Mouse (Mus musculus) liver, postnatal 0 days (tissue): ENCODE results near the gene Usp32. TPM values are rescaled to one million over a fixed set of nuclear protein-coding genes. Genes with fewer than 3 reads are reported as not detected.

Experiments
- ATAC-seq: fragments of 200-750 bp; cut with Nextera tagmentation; 2 replicates; pipeline ENCODE4 v1.8.0; 2017; ENCODE audit warnings: mild to moderate bottlenecking, moderate library complexity
- DNase-seq: peaks from one replicate; pipeline ENCODE4 v3.0.0-alpha.2; 2016
- H3K27ac ChIP-seq: fragments of 300-500 bp; sonication (generic); 2 replicates; pipeline ENCODE4 v1.5.1; 2014; ENCODE audit warnings: antibody characterized with exemption, moderate library complexity, mild to moderate bottlenecking, low read depth
- H3K27me3 ChIP-seq: fragments of 300-500 bp; sonication (generic); 2 replicates; pipeline ENCODE4 v1.6.1; 2014; ENCODE audit warnings: low read length, control low read depth, mixed read lengths; ENCODE audit not compliant: insufficient read depth
- H3K36me3 ChIP-seq: fragments of 300-500 bp; sonication (generic); replicated peaks from 2 replicates; pipeline ENCODE4 v1.6.1; 2014; ENCODE audit warnings: mild to moderate bottlenecking, control low read depth, low read length, moderate library complexity, mixed read lengths; ENCODE audit not compliant: insufficient read depth
- H3K4me1 ChIP-seq: fragments of 300-500 bp; sonication (generic); 2 replicates; pipeline ENCODE4 v1.6.1; 2014; ENCODE audit warnings: antibody characterized with exemption, mild to moderate bottlenecking, control low read depth; ENCODE audit not compliant: insufficient read depth
- H3K4me2 ChIP-seq: fragments of 300-500 bp; sonication (generic); 2 replicates; pipeline ENCODE4 v1.6.1; 2014; ENCODE audit warnings: low read depth, mild to moderate bottlenecking, low read length, moderate library complexity, mixed read lengths
- H3K4me3 ChIP-seq: fragments of 300-500 bp; sonication (generic); 2 replicates; pipeline ENCODE4 v1.5.1; 2014; ENCODE audit warnings: low read depth, low read length
- H3K9ac ChIP-seq: fragments of 300-500 bp; sonication (generic); replicated peaks from 2 replicates; pipeline ENCODE4 v1.6.1; 2014; ENCODE audit warnings: mild to moderate bottlenecking, moderate library complexity
- H3K9me3 ChIP-seq: fragments of 300-500 bp; sonication (generic); 2 replicates; pipeline ENCODE4 v1.6.1; 2016; ENCODE audit warnings: mild to moderate bottlenecking, control low read depth, low read length, mixed read lengths
- CTCF ChIP-seq: sonication (generic); IDR thresholded peaks from 2 replicates; pipeline ENCODE4 v1.5.1; 2016; ENCODE audit warnings: antibody characterized with exemption, low read depth
- EP300 ChIP-seq: IDR thresholded peaks from 2 replicates; pipeline ENCODE4 v1.6.1; 2016; ENCODE audit warnings: antibody characterized with exemption, low read depth, mild to moderate bottlenecking
- WGBS: fragments of 180-500 bp; shearing (Covaris S2); extraction: QIAGEN DNeasy Blood & Tissue Kit; methylation state at CpG from one replicate; pipeline ENCODE4 v1.1.7; 2014; ENCODE audit not compliant: insufficient replicate concordance; 5-methylcytosine and 5-hydroxymethylcytosine counted together
- polyA plus RNA-seq: library from polyadenylated mRNA; unstranded; fragments of >200 nt; fragmentation: Nextera tagmentation; extraction: Ambion mirVana; gene quantifications from 2 replicates; pipeline ENCODE4 v1.2.1, GENCODE M21; 2015

The Usp32 gene
- polyA plus RNA-seq, 1 experiment from 2014 or later, result 6.1 TPM

- no peak for ATAC-seq
Observed at GRCm38 (mm10) chr11:84944639-84945435, 195.1 kb downstream of the Usp32 start.

GRCm38 (mm10) chr11:84943948-84944347 is 196.0 kb downstream of the Usp32 start:
- DNase-seq (peak; percentile 65), ATAC-seq (no peak)
- Histone ChIP-seq H3K27me3 (peaks cover 18% of the 10 kb centered on the region; the same call in 1 of the 2 replicates), H3K4me3 (no peak overlapping the region), H3K9me3 (no peaks in the 10 kb centered on the region), H3K4me1 (peaks cover 3% of the 10 kb centered on the region; the same call in 1 of the 2 replicates), H3K9ac (no peak overlapping the region), H3K27ac (no peak overlapping the region), H3K4me2 (no peak overlapping the region; the same call in 1 of the 2 replicates), H3K36me3 (no peaks in the 10 kb centered on the region)
- TF ChIP-seq EP300 (no peak), CTCF (no peak)
- 1% methylated on average over 15 of the region's 15 CpGs for WGBS

More at GRCm38 (mm10) chr11:84944639-84945435, 195.1 kb downstream of the Usp32 start:
- WGBS, result 7% methylated on average over 12 of the region's 12 CpGs
- H3K27ac ChIP-seq, result no peak overlapping the region
- TF ChIP-seq CTCF (no peak), EP300 (no peak)
- H3K27me3 ChIP-seq, result peaks cover 18% of the 10 kb centered on the region; the same call in 1 of the 2 replicates
- peaks cover 3% of the 10 kb centered on the region; the same call in 1 of the 2 replicates for H3K4me1 ChIP-seq
- no peak overlapping the region for H3K9ac ChIP-seq
- H3K4me2 ChIP-seq, result no peak overlapping the region
- no peaks in the 10 kb centered on the region for H3K36me3 ChIP-seq
- no peak overlapping the region for H3K4me3 ChIP-seq
- no peak for DNase-seq
- no peaks in the 10 kb centered on the region for H3K9me3 ChIP-seq

DNA sequence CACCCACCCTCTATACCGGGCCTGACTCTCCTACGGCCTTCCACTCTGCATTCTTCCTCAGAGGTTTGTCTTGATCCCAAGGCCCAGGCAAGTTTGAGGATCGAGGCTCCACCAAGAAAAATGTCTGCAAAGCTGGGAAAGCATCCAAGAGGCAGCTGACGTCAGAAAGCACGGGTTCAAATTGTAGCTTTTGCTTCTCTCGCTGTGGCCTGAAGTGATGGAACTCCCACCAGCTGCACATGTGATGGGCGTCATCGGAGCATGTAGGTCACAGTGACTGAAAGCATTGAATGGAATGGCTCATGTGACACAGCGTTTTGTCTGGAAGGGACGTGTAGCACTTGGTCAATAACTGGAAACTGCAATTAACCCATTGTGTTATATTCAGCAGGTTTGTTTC is 199.8 kb downstream of the Usp32 start:
- peaks cover 16% of the 10 kb centered on the region; the same call in 1 of the 2 replicates for H3K27me3 ChIP-seq
- no peaks in the 10 kb centered on the region for H3K36me3 ChIP-seq
- 74% methylated on average over 10 of the region's 10 CpGs for WGBS
- no peaks in the 10 kb centered on the region for H3K4me1 ChIP-seq
- H3K27ac ChIP-seq, result no peak overlapping the region
- H3K4me3 ChIP-seq, result no peak overlapping the region
- no peaks in the 10 kb centered on the region for H3K9me3 ChIP-seq
- no peak overlapping the region for H3K9ac ChIP-seq
- TF ChIP-seq CTCF (no peak), EP300 (no peak)
- DNase-seq (no peak), ATAC-seq (no peak)
- H3K4me2 ChIP-seq, result no peak overlapping the region

DNA sequence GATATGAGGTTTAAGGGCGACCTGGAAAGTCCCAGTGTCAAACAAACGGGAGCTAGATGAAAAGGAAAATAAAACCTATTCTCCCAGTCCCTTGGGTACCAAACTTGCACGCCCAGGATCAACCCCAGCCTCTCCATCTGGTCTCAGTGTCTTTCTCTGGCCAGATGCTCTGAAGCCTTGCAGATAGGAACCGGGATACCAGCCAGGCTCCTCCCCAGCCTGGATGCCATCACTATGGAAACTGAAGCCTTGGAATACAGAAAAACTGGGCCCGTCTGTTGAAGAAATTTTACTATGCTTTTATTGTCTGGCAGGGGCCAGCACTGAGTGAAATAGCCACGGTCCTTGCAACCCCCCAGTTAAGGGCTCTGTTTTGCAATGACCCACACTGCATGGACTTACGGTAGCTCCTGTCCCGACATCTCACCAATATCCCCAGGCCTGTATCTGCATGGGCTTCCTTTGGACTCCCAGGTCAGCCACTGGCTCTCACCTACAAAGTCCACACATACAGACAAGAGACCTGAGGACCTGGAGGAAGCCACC is 200.4 kb downstream of the Usp32 start:
- H3K9ac ChIP-seq, result no peak overlapping the region
- no peaks in the 10 kb centered on the region for H3K4me1 ChIP-seq
- H3K27ac ChIP-seq, result no peak overlapping the region
- H3K4me3 ChIP-seq, result no peak overlapping the region
- H3K9me3 ChIP-seq, result no peaks in the 10 kb centered on the region
- ATAC-seq (no peak), DNase-seq (no peak)
- TF ChIP-seq CTCF, result no peak
- TF ChIP-seq EP300, result no peak
- H3K36me3 ChIP-seq, result no peaks in the 10 kb centered on the region
- H3K4me2 ChIP-seq, result no peak overlapping the region
- WGBS, result 61% methylated on average over 8 of the region's 8 CpGs
- H3K27me3 ChIP-seq, result peaks cover 14% of the 10 kb centered on the region; the same call in 1 of the 2 replicates

Other genes starting within 250 kb of the Usp32 start
- 20.1 and 21.8 TPM in 2 replicates for gene Znhit3, start 223.8 kb downstream of the Usp32 start, polyA plus RNA-seq
- gene Car4, start 182.4 kb downstream of the Usp32 start, polyA plus RNA-seq, result not detected in 2 replicates
- gene 1700125H20Rik, start 30.2 kb upstream of the Usp32 start, polyA plus RNA-seq, result 0.16 and 0.33 TPM in 2 replicates
- 9.3 and 9.9 TPM in 2 replicates for gene Appbp2, start 95.0 kb upstream of the Usp32 start, polyA plus RNA-seq
- 9.5 TPM in 2 replicates for gene Ppm1d, start 171.1 kb upstream of the Usp32 start, polyA plus RNA-seq
- gene Bcas3, start 213.0 kb upstream of the Usp32 start, polyA plus RNA-seq, result 13.6 and 14.1 TPM in 2 replicates